Mouse (Mus musculus) forebrain, embryonic 13.5 days (tissue): ENCODE measurements at regions not wholly inside any gene's neighbourhood (a gene's known extent, or its start where the extent isn't known, plus 50 kb on each side); places are given as distances from the start of the nearest gene placed in this dataset.
A peak's percentile ranks its signal among the peaks of the same experiment; 100 is the strongest.

Source experiments
- ATAC-seq: fragments of 200-750 bp; cut with Nextera tagmentation; 2 replicates; pipeline ENCODE4 v1.8.0; 2017
- H3K27ac ChIP-seq: fragments of 300-500 bp; sonication (generic); 2 replicates; pipeline ENCODE4 v1.5.1; 2015; ENCODE audit warnings: inconsistent platforms, mild to moderate bottlenecking, moderate library complexity
- H3K27me3 ChIP-seq: fragments of 300-500 bp; sonication (generic); 2 replicates; pipeline ENCODE4 v1.6.1; 2015; ENCODE audit warnings: mild to moderate bottlenecking, inconsistent platforms
- H3K36me3 ChIP-seq: fragments of 300-500 bp; sonication (generic); 2 replicates; pipeline ENCODE4 v1.6.1; 2015; ENCODE audit warnings: mild to moderate bottlenecking, inconsistent platforms; ENCODE audit not compliant: poor library complexity, severe bottlenecking
- H3K4me1 ChIP-seq: fragments of 300-500 bp; sonication (generic); 2 replicates; pipeline ENCODE4 v1.6.1; 2015; ENCODE audit warnings: inconsistent platforms
- H3K4me2 ChIP-seq: fragments of 300-500 bp; sonication (generic); 2 replicates; pipeline ENCODE4 v1.6.1; 2015; ENCODE audit warnings: inconsistent platforms, mild to moderate bottlenecking, moderate library complexity
- H3K4me3 ChIP-seq: fragments of 300-500 bp; sonication (generic); 2 replicates; pipeline ENCODE4 v1.5.1; 2015; ENCODE audit warnings: mild to moderate bottlenecking, inconsistent platforms
- H3K9ac ChIP-seq: fragments of 300-500 bp; sonication (generic); 2 replicates; pipeline ENCODE4 v1.6.1; 2015; ENCODE audit warnings: mild to moderate bottlenecking, inconsistent platforms
- H3K9me3 ChIP-seq: fragments of 300-500 bp; sonication (generic); replicated peaks from 2 replicates; pipeline ENCODE4 v1.6.1; 2016; ENCODE audit warnings: inconsistent platforms
- WGBS: fragments of 180-500 bp; shearing (Covaris S2); methylation state at CpG from one replicate; pipeline ENCODE4 v1.1.7; 2015; 5-methylcytosine and 5-hydroxymethylcytosine counted together

- Histone ChIP-seq H3K27me3 (no peaks in the 10 kb centered on the region), H3K4me2 (peak overlapping the region; percentile 60), H3K27ac (peak overlapping the region; percentile 98), H3K4me3 (peak overlapping the region; percentile 27), H3K9me3 (no peaks in the 10 kb centered on the region), H3K9ac (peak overlapping the region; percentile 64), H3K4me1 (peaks cover 82% of the 10 kb centered on the region), H3K36me3 (no peaks in the 10 kb centered on the region)
- no peak for ATAC-seq
- 13% methylated on average over 13 of the region's 13 CpGs for WGBS
These were observed 436.2 kb upstream of the Pou3f3 start for GRCm38 (mm10) chr1:42259216-42259977.

GRCm38 (mm10) chr1:42260033-42260925 is 435.3 kb upstream of the Pou3f3 start:
- H3K4me2 ChIP-seq, result peak overlapping the region; percentile 60
- WGBS, result 25% methylated on average over 9 of the region's 9 CpGs
- H3K9me3 ChIP-seq, result no peaks in the 10 kb centered on the region
- peak overlapping the region; percentile 64 for H3K9ac ChIP-seq
- no peaks in the 10 kb centered on the region for H3K27me3 ChIP-seq
- H3K4me1 ChIP-seq, result peaks cover 77% of the 10 kb centered on the region
- ATAC-seq, result peak; percentile 25; the same call in 1 of the 2 replicates
- H3K27ac ChIP-seq, result peak overlapping the region; percentile 98
- peak overlapping the region; percentile 27 for H3K4me3 ChIP-seq
- H3K36me3 ChIP-seq, result no peaks in the 10 kb centered on the region

- 3% methylated on average over 3 of the region's 3 CpGs for WGBS
- Histone ChIP-seq H3K27ac (peak overlapping the region; percentile 98), H3K9ac (peak overlapping the region; percentile 70), H3K36me3 (no peaks in the 10 kb centered on the region), H3K4me1 (peaks cover 71% of the 10 kb centered on the region), H3K9me3 (no peaks in the 10 kb centered on the region; the same call in 1 of the 2 replicates), H3K27me3 (no peaks in the 10 kb centered on the region), H3K4me3 (no peak overlapping the region), H3K4me2 (peak overlapping the region; percentile 60)
- no peak for ATAC-seq
These were observed 434.5 kb upstream of the Pou3f3 start for GRCm38 (mm10) chr1:42261031-42261430.

GRCm38 (mm10) chr1:42261800-42262199 is 433.8 kb upstream of the Pou3f3 start:
- peak overlapping the region; percentile 60 for H3K4me2 ChIP-seq
- ATAC-seq, result no peak
- H3K4me3 ChIP-seq, result peak overlapping the region; percentile 34
- no peaks in the 10 kb centered on the region for H3K27me3 ChIP-seq
- H3K27ac ChIP-seq, result peak overlapping the region; percentile 98
- peak overlapping the region; percentile 70 for H3K9ac ChIP-seq
- H3K4me1 ChIP-seq, result peaks cover 64% of the 10 kb centered on the region
- H3K36me3 ChIP-seq, result no peaks in the 10 kb centered on the region
- H3K9me3 ChIP-seq, result no peaks in the 10 kb centered on the region; the same call in 1 of the 2 replicates
- 2% methylated on average over 13 of the region's 13 CpGs for WGBS

GRCm38 (mm10) chr1:42262606-42263005 is 433.0 kb upstream of the Pou3f3 start:
- H3K4me1 ChIP-seq, result peaks cover 56% of the 10 kb centered on the region
- 40% methylated on average over 5 of the region's 5 CpGs for WGBS
- no peak for ATAC-seq
- peak overlapping the region; percentile 26 for H3K4me3 ChIP-seq
- H3K9me3 ChIP-seq, result no peaks in the 10 kb centered on the region; the same call in 1 of the 2 replicates
- peak overlapping the region; percentile 60 for H3K4me2 ChIP-seq
- H3K36me3 ChIP-seq, result no peaks in the 10 kb centered on the region
- peak overlapping the region; percentile 70 for H3K9ac ChIP-seq
- H3K27ac ChIP-seq, result peak overlapping the region; percentile 17; the same call in 1 of the 2 replicates
- no peaks in the 10 kb centered on the region for H3K27me3 ChIP-seq

GRCm38 (mm10) chr1:42277130-42277529 is 418.4 kb upstream of the Pou3f3 start:
- peaks cover 6% of the 10 kb centered on the region for H3K36me3 ChIP-seq
- H3K4me2 ChIP-seq, result 0 out of 2 replicates have a peak overlapping the region, but pooled peaks have one; percentile 9
- no peaks in the 10 kb centered on the region for H3K27me3 ChIP-seq
- ATAC-seq, result no peak
- H3K9ac ChIP-seq, result no peak overlapping the region
- WGBS, result 38% methylated on average over 8 of the region's 8 CpGs
- no peak overlapping the region for H3K27ac ChIP-seq
- H3K4me1 ChIP-seq, result peaks cover 16% of the 10 kb centered on the region
- no peak overlapping the region for H3K4me3 ChIP-seq
- H3K9me3 ChIP-seq, result peaks cover 7% of the 10 kb centered on the region

- no peak overlapping the region for H3K27ac ChIP-seq
- H3K4me2 ChIP-seq, result no peak overlapping the region
- no peak for ATAC-seq
- H3K27me3 ChIP-seq, result no peaks in the 10 kb centered on the region
- no peak overlapping the region for H3K9ac ChIP-seq
- H3K36me3 ChIP-seq, result no peaks in the 10 kb centered on the region
- H3K4me1 ChIP-seq, result 0 out of 2 replicates have a peak, but pooled peaks cover 8% of the 10 kb centered on the region
- 81% methylated on average over 10 of the region's 10 CpGs for WGBS
- no peaks in the 10 kb centered on the region for H3K9me3 ChIP-seq
- no peak overlapping the region for H3K4me3 ChIP-seq
These were observed 399.7 kb upstream of the Pou3f3 start for GRCm38 (mm10) chr1:42295841-42296240.

GRCm38 (mm10) chr1:42309251-42309650 is 386.3 kb upstream of the Pou3f3 start:
- no peak overlapping the region for H3K4me2 ChIP-seq
- no peak overlapping the region for H3K4me3 ChIP-seq
- no peaks in the 10 kb centered on the region for H3K27me3 ChIP-seq
- no peak for ATAC-seq
- H3K36me3 ChIP-seq, result no peaks in the 10 kb centered on the region
- no peaks in the 10 kb centered on the region for H3K9me3 ChIP-seq
- 88% methylated on average over 1 of the region's 1 CpGs for WGBS
- H3K4me1 ChIP-seq, result no peaks in the 10 kb centered on the region
- no peak overlapping the region for H3K27ac ChIP-seq
- no peak overlapping the region for H3K9ac ChIP-seq

- Histone ChIP-seq H3K27me3 (no peaks in the 10 kb centered on the region), H3K9ac (no peak overlapping the region), H3K4me1 (no peaks in the 10 kb centered on the region), H3K36me3 (no peaks in the 10 kb centered on the region), H3K4me2 (no peak overlapping the region), H3K4me3 (no peak overlapping the region), H3K27ac (no peak overlapping the region), H3K9me3 (no peaks in the 10 kb centered on the region)
- ATAC-seq, result no peak
- WGBS, result 95% methylated on average over 4 of the region's 4 CpGs
These were observed 382.1 kb upstream of the Pou3f3 start for GRCm38 (mm10) chr1:42313494-42313893.

GRCm38 (mm10) chr1:42351884-42352283 is 343.7 kb upstream of the Pou3f3 start:
- Histone ChIP-seq H3K9ac (no peak overlapping the region), H3K9me3 (no peaks in the 10 kb centered on the region), H3K27me3 (no peaks in the 10 kb centered on the region), H3K4me2 (0 out of 2 replicates have a peak overlapping the region, but pooled peaks have one; percentile 32), H3K36me3 (no peaks in the 10 kb centered on the region), H3K4me3 (no peak overlapping the region), H3K4me1 (peaks cover 37% of the 10 kb centered on the region), H3K27ac (no peak overlapping the region)
- WGBS, result 45% methylated on average over 4 of the region's 4 CpGs
- 0 out of 2 replicates have a peak, but pooled peaks have one; percentile 26 for ATAC-seq

GRCm38 (mm10) chr1:42352389-42352788 is 343.2 kb upstream of the Pou3f3 start:
- H3K9ac ChIP-seq, result no peak overlapping the region
- peak overlapping the region; percentile 32 for H3K4me2 ChIP-seq
- WGBS, result 35% methylated on average over 13 of the region's 13 CpGs

GRCm38 (mm10) chr1:42353096-42353495 is 342.5 kb upstream of the Pou3f3 start:
- no peaks in the 10 kb centered on the region for H3K36me3 ChIP-seq
- H3K4me3 ChIP-seq, result no peak overlapping the region
- no peaks in the 10 kb centered on the region for H3K27me3 ChIP-seq
- peaks cover 37% of the 10 kb centered on the region for H3K4me1 ChIP-seq
- H3K9ac ChIP-seq, result no peak overlapping the region
- ATAC-seq, result no peak
- WGBS, result 74% methylated on average over 8 of the region's 8 CpGs
- H3K4me2 ChIP-seq, result no peak overlapping the region
- no peak overlapping the region for H3K27ac ChIP-seq
- H3K9me3 ChIP-seq, result no peaks in the 10 kb centered on the region

More at GRCm38 (mm10) chr1:42352389-42352788, 343.2 kb upstream of the Pou3f3 start:
- no peaks in the 10 kb centered on the region for H3K9me3 ChIP-seq
- H3K27me3 ChIP-seq, result no peaks in the 10 kb centered on the region
- ATAC-seq, result no peak
- H3K27ac ChIP-seq, result no peak overlapping the region
- H3K4me3 ChIP-seq, result no peak overlapping the region
- H3K4me1 ChIP-seq, result peaks cover 37% of the 10 kb centered on the region
- no peaks in the 10 kb centered on the region for H3K36me3 ChIP-seq
